Mouse (Mus musculus): ENCODE measurements around the gene Hist2h3c2.
"Not testable (repeated sequence)": the region's sequence is repeated elsewhere in the genome, so short reads cannot be mapped to it uniquely, and the experiment has no call there.

Hist2h3c2 gene

GRCm38 (mm10) chr3:96260220-96260619, 21.3 kb upstream of the Hist2h3c2 start:
- no peak for DNase-seq (ENCODE audit: low spot score in 2 of 2)

GRCm38 (mm10) chr3:96257190-96257589, 18.3 kb upstream of the Hist2h3c2 start:
- DNase-seq (ENCODE audit: low spot score in 2 of 2): no peak

GRCm38 (mm10) chr3:96255926-96256593, 17.1 kb upstream of the Hist2h3c2 start:
- no peak for DNase-seq (ENCODE audit: low spot score in 2 of 2)

GRCm38 (mm10) chr3:96254683-96255355, 15.9 kb upstream of the Hist2h3c2 start:
- DNase-seq (ENCODE audit: low spot score in 2 of 2): no peak

- no peak for DNase-seq (ENCODE audit: low spot score in 2 of 2)
Measured at GRCm38 (mm10) chr3:96251787-96252186, 12.9 kb upstream of the Hist2h3c2 start.

GRCm38 (mm10) chr3:96250890-96251289, 12.0 kb upstream of the Hist2h3c2 start:
- no peak for DNase-seq (ENCODE audit: low spot score in 2 of 2)

- DNase-seq (ENCODE audit: low spot score in 2 of 2): no peak
Measured at GRCm38 (mm10) chr3:96249034-96249345, 10.1 kb upstream of the Hist2h3c2 start.

GRCm38 (mm10) chr3:96248141-96249033, 9.5 kb upstream of the Hist2h3c2 start:
- DNase-seq (ENCODE audit: low spot score in 2 of 2): no peak

GRCm38 (mm10) chr3:96247356-96248140, 8.6 kb upstream of the Hist2h3c2 start:
- no peak for DNase-seq (ENCODE audit: low spot score in 2 of 2)

- not testable (repeated sequence) for DNase-seq (ENCODE audit: low spot score in 2 of 2)
Measured at GRCm38 (mm10) chr3:96246427-96246856, 7.5 kb upstream of the Hist2h3c2 start, which contains the start of gene Hist2h3c1. Gene Hist2h3c1, plus strand, starts transcription at chr3:96246685.

- not testable (repeated sequence) for DNase-seq (ENCODE audit: low spot score in 2 of 2)
Measured at GRCm38 (mm10) chr3:96246018-96246417, 7.1 kb upstream of the Hist2h3c2 start.

- peak; percentile 79 to 87 for DNase-seq (ENCODE audit: low spot score in 2 of 2)
Measured at GRCm38 (mm10) chr3:96245003-96245886, 6.3 kb upstream of the Hist2h3c2 start, which contains the start of gene Hist2h2aa1. Gene Hist2h2aa1, plus strand, starts transcription at chr3:96245497.

GRCm38 (mm10) chr3:96243921-96244572, 5.1 kb upstream of the Hist2h3c2 start:
- DNase-seq (ENCODE audit: low spot score in 2 of 2): no peak

- no peak for DNase-seq (ENCODE audit: low spot score in 2 of 2)
Measured at GRCm38 (mm10) chr3:96240799-96241197, 1.9 kb upstream of the Hist2h3c2 start.

- DNase-seq (ENCODE audit: low spot score in 2 of 2): peak; percentile 93 to 94
Measured at GRCm38 (mm10) chr3:96239949-96240798, 1.2 kb upstream of the Hist2h3c2 start, which contains the start of gene Hist2h2aa2. Gene Hist2h2aa2, minus strand, starts transcription at chr3:96240276.

GRCm38 (mm10) chr3:96237904-96238511, 919 bp downstream of the Hist2h3c2 start:
- DNase-seq (ENCODE audit: low spot score in 2 of 2): no peak

- DNase-seq (ENCODE audit: low spot score in 2 of 2): no peak
Measured at GRCm38 (mm10) chr3:96237335-96237903, 1.5 kb downstream of the Hist2h3c2 start.

GRCm38 (mm10) chr3:96236834-96237334, 2.0 kb downstream of the Hist2h3c2 start:
- DNase-seq (ENCODE audit: low spot score in 2 of 2): no peak

Data from natural killer cell, adult 2 months (primary cell).